Mouse (Mus musculus) activated CD4-positive, CD25-positive, alpha-beta regulatory T cell, adult 4 months (primary cell): Measurements from ENCODE around the gene Sh3rf1. TPM values are rescaled to one million over a fixed set of nuclear protein-coding genes. Genes with fewer than 3 reads are reported as not detected.

Source experiments
- ATAC-seq: one replicate; pipeline ENCODE4 v1.8.0; 2017
- polyA plus RNA-seq, 2 experiments: library from polyadenylated mRNA; unstranded; fragments of 100-300 nt; shearing (Covaris generic); gene quantifications; one replicate each; pipeline ENCODE4 v1.2.1; 2017

Sh3rf1 gene
- polyA plus RNA-seq, 2 experiments from 2014 or later = 5.6 to 6.5 TPM

- no peak for ATAC-seq
Measured at GRCm38 (mm10) chr8:61324363-61324914, 100.8 kb downstream of the Sh3rf1 start.

GRCm38 (mm10) chr8:61325014-61325715, 101.5 kb downstream of the Sh3rf1 start:
- no peak for ATAC-seq

GRCm38 (mm10) chr8:61326281-61326680, 102.6 kb downstream of the Sh3rf1 start:
- no peak for ATAC-seq

- ATAC-seq = no peak
Measured at GRCm38 (mm10) chr8:61327333-61327732, 103.7 kb downstream of the Sh3rf1 start.

DNA sequence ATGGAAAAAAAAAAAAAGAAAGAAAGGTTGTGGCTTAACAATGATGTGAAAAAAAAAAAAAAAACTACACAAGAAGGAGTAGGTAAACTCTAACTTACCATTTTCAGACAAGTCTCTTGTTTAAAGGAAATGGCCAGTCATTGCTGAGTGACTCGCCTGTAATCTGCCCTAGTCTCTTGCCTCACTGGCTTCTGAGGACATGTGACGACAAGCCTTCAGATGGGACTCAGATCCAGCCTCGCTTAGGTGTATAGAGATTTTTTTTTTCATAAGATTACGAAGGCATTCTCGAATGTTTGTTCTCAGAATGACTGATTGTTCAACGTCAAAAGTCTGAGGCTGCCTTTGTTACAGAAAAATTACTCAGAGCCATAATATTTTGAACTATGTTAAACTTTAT, 116.0 kb downstream of the Sh3rf1 start:
- no peak for ATAC-seq

- ATAC-seq = no peak
Measured at GRCm38 (mm10) chr8:61340283-61340984, 116.8 kb downstream of the Sh3rf1 start.

- no peak for ATAC-seq
Measured at GRCm38 (mm10) chr8:61341587-61342441, 118.1 kb downstream of the Sh3rf1 start.

DNA sequence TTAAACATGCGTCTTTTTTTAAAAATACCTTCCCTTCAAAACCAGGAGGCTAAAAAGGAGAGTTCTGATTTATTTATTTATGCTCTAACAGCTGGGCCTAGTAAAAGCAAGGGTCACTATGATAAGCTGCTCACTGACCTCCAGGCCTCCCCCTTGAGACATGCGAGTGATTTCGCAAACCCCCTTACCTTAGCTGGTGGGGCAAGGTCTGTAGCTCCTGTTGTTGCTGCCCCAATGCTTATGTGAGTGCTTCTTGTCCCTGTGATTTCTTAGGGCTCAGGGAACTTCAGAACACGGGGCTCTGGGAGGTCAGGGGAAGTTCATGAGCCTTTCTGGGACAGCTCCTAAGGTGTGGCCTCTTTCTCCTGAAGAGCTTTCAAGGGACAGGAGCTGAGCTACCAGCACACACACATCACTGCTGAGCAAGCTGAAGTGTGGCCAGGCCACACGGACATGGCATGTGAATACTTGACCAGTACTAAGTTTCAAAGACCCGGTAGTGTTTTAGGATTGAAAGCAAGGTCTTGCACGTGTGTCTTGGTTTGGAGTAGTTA, 118.9 kb downstream of the Sh3rf1 start:
- ATAC-seq = no peak

DNA sequence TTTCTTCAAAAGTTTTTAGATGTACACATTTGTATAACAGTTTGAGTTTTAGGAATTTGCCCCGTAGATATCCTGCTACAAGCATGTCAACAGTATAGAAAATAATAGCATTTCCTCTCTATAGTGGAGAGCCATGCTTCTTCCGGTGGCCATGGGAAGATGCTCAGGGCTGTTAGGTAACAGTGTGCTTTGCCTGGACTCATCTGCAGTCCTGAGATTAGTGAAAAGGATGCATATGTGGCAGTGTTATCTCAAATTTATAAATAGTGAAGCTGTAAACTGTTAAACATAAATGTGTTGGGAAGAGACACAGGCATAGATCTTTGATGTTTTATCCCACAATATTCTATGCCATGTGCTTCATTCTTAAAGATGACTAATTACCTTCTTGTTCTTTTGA, 120.8 kb downstream of the Sh3rf1 start:
- ATAC-seq = no peak

DNA sequence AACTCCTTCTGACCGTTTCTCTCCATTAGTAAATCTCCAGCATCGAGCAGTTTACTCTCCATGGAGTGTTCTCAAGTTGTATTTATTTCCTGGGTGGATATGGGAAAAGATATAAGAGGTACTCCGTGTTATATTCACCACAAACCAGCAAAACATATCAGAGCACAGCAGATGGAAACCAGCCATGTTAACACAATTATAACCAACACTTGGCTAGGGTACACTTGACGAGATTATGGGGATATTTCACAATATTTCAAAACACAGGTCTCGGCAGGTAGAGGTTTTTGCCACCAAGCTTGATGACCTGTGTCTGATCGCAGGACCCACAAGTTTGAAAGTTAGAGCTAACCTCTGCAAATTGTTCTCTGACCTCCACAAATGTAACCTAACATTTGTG, 123.3 kb downstream of the Sh3rf1 start:
- ATAC-seq = no peak

DNA sequence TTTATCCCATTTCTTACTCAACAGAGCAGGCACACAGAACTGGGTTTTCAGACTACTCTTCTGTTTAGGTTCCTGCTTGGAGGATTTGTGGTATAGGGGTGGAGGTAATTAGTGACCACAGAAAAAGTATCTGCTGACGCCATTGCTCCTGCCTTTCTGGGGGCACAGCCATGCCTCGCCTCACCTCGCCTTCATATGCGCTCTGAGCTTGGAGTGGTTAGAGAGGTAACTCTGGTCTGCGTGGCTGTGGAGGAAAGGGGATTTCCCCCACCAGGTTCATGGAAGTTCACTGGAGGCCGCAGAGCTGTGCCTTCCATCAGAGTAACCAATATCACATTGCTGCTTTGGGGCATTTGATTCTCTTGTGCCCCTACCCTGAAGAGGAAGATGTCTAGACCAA, 123.9 kb downstream of the Sh3rf1 start:
- ATAC-seq = peak; percentile 32

GRCm38 (mm10) chr8:61348029-61348428, 124.4 kb downstream of the Sh3rf1 start:
- no peak for ATAC-seq

GRCm38 (mm10) chr8:61348518-61348917, 124.8 kb downstream of the Sh3rf1 start:
- no peak for ATAC-seq

- no peak for ATAC-seq
Measured at GRCm38 (mm10) chr8:61350443-61350842, 126.8 kb downstream of the Sh3rf1 start.

GRCm38 (mm10) chr8:61351638-61352037, 128.0 kb downstream of the Sh3rf1 start:
- no peak for ATAC-seq

- ATAC-seq = no peak
Measured at GRCm38 (mm10) chr8:61355503-61355902, 131.8 kb downstream of the Sh3rf1 start.

DNA sequence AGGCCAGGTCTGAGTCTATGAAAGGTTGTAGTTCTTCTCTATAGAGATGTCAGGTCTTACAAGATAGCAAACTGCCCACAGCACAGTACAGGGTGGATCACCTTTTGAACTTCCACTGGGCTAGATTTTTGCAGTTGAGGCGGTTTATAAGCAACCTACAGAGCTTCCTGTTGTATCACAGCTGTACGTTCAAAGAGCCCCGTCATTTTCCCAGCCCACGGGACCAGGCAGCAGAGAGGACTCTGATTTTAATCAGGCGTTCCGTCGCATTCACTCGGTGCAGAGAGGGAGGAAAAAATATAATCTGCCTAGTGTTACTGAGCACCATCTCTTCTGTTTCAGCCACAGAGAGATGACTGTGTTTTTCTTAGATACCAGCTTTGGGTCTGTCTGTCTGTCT, 135.3 kb downstream of the Sh3rf1 start:
- ATAC-seq = peak; percentile 88

DNA sequence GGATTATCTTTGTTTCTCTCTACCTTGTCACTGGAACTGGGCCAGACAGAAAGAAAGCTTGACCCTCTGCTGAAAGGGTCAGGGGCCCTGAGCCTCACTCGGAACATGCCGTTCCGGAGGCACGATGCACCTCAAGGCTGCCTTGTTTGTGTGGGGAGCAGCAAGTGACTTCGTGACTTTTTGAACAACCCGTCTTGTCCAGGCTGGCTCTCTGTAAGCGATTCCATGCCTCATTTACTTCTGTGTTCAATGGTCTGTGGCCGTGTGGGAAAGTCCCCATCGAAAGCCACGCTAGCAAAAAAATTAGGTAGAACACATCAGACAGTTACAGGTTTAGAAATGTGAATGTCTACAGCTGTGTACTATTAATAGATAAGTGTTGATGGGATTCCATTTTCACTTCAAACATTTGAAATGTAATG, 136.2 kb downstream of the Sh3rf1 start:
- ATAC-seq = no peak

DNA sequence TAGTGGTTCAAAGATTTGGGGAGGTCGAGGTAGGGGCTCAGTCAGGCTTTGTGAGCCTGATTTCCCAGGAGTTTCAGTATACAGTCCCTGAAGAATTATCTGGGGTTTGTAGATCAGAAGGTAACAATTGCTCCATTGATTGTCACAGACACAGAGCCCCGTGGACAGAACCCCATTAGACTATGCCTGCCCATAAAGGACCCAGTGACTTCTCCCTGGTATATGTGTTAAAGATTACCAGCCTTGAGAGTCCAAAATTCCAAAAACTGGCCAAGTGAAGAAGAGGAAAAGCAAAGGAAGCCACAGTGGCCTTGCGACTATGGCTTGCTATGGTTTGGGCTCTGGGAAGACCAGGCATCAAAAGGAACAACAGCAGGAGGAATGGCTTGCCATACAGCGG, 136.7 kb downstream of the Sh3rf1 start:
- no peak for ATAC-seq

- no peak for ATAC-seq
Measured at GRCm38 (mm10) chr8:61361476-61361875, 137.8 kb downstream of the Sh3rf1 start.

DNA sequence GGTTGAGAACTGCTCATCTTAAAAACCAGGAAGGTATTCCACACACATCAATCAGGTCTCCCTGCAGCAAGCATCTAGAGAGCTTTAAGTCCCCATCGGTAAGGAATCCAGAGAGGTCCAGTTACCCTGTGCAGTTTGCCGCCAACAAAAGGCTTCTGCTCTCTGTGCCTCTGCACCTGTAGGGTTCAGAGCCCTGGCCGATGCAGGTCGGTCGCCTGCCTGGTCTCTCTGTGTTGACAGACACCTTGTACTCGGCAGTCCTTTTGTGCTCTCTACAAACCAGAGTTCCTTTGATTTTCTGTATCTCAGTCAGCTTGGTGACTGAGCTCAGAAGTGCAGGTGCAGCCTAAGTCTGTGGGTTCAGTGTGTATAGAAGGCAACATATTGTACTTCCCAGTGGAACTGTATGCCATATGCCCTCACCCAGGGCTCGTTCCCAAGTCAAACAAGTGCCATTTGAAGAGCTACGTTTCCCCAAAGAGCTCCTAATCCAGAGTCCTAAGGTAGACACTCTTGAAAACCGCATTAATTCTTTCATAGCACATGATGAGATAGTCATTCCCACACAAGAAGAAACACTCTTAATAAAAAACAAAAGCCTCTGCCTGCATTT, 138.7 kb downstream of the Sh3rf1 start:
- no peak for ATAC-seq

DNA sequence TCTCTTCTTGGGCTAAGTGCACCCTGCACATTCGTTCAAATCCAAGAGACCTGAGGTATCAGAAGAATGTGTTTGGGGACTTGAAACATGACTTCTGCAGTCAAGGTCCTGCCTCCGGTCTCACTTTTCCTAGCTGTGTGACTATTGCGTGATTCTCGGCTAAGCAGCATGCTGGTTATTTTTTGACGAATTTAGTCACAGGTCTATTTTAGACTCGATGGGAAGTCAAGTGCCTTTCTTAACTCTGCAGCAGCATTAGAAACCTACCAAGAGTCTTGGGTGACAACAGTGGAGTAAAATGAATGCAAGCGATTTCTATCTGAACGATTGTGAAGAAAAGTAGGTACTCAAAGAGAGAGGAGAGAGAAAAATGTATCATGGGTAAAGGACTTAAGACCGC, 149.6 kb downstream of the Sh3rf1 start:
- ATAC-seq = no peak
